Mouse (Mus musculus): ENCODE measurements at regions not wholly inside any gene's neighbourhood (a gene's known extent, or its start where the extent isn't known, plus 50 kb on each side); places are given as distances from the start of the nearest gene placed in this dataset.

GRCm38 (mm10) chr17:49149896-49150295, 217.7 kb downstream of the Lrfn2 start:
- no peak for DNase-seq (ENCODE audit: low spot score)

DNA sequence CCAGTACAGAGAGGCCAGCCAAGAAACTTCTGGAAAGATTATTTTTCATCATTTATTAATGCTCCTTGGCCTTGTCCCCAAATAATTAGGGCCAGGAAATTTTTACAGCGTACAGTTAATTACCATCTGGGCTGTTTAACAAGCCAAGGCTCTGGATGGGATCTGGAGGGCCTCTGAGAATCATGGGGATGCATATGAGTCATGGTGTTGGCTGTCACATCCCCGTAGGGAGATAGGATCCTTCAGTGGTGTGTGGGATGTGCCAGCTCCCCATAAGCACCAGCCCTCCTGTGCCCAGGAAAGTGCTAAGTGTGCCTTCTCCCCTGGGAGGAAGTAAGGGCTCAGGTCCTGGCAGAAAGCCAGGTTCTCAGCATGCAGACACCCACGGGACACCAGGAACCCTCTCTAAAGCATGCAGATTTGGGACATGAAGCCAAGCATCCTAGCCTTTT, 218.8 kb downstream of the Lrfn2 start:
- peak; percentile 41 for DNase-seq (ENCODE audit: low spot score)

DNA sequence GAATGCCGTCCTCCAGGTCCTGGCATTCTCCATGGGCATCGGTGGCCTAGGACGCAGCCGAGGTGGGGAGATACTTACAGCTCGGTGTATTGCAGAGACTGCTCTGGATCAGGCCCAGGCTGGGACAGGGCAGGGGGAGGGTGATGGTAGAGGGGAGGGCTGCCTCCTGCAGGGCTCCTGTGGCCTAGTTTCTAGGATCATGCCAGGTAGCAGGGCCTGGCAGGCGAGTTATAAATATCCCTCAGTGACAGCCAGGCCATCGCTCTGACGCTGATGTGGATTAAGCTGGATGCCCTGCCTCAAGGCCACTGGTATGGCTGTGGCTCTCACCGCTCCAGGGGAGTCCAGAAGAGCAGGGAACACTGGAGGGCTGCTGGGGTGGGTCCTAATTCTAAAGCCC, 221.8 kb downstream of the Lrfn2 start:
- peak; percentile 5 for DNase-seq (ENCODE audit: low spot score)

DNA sequence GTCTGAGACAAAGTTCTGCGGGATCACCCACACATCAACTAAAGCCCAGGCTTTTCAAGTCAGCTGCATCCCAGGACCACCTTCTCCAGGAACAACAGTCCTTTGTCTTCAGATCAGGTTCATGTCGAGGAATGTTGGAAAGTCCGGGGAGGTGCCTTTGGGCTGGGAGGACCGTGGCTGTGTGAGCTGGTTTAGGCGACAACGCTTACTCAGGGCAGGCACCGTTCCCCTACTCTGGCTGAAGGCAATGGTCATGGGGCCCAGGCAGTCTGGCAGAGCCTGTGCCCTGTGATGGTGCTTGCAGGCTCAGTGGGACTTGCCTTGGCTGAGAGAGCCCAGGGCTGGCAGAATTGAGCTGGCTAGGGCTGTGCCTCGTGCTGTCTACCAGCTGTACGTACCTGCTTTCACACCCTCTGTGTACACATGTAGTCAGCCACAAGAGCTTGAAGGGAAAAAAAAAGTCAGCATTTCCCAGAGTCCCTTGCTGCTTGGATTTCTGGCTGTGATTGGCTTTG, 222.9 kb downstream of the Lrfn2 start:
- DNase-seq (ENCODE audit: low spot score): no peak

GRCm38 (mm10) chr17:49157586-49157985, 225.4 kb downstream of the Lrfn2 start:
- no peak for DNase-seq (ENCODE audit: low spot score)

- DNase-seq (ENCODE audit: low spot score): peak; percentile 16
Measured at GRCm38 (mm10) chr17:49171252-49172047, 239.3 kb downstream of the Lrfn2 start.

DNA sequence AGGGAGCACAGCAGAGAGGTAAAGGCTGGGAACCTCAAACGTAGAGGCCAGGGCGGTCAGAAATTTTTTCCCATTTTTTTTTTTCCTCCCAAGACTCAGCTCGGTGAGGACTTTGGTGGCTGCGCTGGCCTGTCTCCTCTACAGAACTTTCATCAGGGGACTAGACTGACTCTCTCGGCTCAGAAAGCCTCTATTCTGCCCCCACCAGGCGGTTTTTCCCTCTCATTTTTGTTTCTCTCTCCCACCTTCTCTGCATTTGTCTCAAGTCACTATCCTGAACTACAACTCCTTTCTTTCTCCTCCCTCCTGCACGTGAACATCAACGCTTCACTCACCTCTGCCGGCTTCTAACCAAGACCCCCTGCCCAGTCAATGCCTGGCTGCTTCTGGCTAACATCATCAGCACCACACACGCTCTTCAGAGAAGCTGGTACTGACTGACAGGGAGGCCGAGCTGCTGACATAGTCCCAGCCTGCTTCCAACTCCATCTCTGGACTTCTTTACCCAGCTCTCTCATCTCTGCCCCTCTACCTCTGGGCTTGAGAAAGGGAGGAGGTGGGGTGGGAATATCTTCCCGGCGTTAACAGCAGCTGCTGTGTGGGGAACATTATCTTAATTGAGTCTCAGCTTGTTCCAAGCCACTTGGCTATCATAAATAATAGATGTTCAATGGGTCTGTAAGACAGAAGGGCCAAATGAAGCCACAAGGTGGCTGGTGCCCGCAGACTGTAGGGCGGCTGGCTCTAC, 240.0 kb downstream of the Lrfn2 start:
- DNase-seq (ENCODE audit: low spot score): no peak

DNA sequence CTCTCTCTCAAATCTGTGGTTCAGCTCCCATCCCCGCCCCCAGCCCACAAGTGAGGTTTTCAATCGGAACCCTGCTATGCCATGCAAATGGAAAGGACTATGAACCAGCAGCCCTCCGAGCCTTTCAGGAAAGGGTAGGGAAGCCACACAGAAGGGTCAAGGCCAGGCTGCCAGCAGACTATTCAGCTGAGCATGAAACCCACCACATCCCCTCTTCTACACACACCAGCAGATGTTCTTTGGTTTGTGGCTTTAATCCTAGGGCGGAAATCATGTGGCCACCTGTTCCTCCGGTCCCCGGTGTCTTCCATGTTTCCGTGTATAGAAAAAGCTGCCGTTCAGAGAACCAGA, 240.6 kb downstream of the Lrfn2 start:
- no peak for DNase-seq (ENCODE audit: low spot score)

- DNase-seq (ENCODE audit: low spot score): no peak
Measured at GRCm38 (mm10) chr17:49177966-49178731, 246.0 kb downstream of the Lrfn2 start.

DNA sequence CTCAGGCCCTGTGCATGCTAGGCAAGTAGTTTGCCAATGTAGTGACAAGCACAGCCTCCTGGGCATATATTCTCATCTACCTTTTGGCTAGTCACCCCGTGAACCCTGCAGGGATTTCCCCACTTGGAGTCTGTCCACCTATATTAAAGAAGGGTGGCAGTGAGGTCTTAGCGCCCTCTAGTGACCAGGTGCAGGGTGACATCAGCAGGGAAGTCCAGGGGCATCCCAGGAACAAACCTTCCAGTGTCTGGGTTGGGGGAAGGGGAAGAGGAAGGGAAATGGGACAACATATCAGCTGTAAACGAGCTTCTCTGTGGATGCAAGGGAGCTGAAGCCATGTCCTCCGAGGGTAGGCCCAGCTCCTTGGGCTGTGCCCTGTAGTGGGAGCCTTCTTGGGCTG, 245.7 kb upstream of the Mocs1 start:
- peak; percentile 23 for DNase-seq (ENCODE audit: low spot score)

DNA sequence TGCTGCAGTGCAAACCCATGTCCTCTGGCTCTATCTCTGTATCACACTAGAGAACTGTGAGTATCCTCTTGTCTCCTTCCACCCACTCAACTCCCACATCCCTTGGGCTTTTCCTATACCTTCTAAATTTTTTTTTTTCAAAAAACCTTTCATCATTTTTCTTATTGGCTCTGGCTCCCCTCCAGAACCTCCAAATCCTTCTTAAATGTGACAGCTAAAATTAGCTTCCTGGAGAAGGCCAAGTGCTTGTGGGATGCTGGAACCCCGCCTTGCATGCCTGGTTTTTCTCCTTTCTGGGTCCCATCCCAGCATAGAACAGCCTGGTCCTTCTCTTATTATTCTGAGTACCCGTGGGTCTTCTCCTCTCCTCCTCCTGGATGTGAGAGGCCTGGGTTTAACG, 244.2 kb upstream of the Mocs1 start:
- no peak for DNase-seq (ENCODE audit: low spot score)

DNA sequence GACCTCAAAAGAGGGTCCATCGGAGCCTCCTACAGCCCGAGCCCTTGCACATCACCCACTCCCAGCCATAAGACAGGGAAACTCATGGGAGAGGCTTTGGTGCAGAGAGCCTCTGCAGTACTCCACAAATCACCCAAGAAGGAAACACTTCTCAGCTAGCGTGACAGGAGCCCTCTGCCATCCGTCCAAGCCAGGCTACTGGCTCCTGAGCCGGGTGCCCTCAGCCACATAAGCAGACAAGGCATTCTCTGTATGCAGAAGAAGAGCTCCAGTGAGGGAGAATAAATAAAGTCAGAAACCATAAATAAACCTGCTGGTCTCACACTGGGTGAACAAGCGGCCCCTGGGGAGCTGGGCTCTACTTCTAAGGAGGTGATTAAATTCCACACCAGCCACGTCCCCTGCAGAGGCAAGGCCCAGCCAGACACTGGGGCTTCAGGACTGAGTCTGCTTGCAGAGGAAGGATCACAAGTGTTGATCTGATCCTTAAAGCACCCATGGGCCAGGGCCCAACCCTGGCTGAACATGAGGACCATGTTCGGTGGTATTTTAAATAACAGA, 243.0 kb upstream of the Mocs1 start:
- peak; percentile 9 for DNase-seq (ENCODE audit: low spot score)

DNA sequence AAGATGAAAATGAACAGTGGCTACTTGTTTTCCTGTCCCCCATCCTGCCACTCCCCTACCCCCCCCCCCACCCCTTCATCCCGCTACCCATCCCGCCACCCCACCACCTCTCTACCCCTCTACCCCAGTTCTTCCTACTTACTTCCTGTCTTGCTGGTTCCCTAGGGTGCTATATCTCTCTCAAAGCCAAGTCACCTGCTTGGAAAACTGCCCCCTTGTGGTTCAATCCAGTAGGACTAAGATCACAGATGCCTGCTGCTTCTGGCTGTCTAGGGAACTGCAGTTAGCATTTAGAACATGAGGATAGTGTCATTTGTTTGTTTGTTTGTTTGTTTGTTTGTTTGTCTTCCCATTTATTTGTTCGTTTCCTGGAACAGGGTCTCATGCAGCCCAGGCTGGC, 238.4 kb upstream of the Mocs1 start:
- DNase-seq (ENCODE audit: low spot score): peak; percentile 22

DNA sequence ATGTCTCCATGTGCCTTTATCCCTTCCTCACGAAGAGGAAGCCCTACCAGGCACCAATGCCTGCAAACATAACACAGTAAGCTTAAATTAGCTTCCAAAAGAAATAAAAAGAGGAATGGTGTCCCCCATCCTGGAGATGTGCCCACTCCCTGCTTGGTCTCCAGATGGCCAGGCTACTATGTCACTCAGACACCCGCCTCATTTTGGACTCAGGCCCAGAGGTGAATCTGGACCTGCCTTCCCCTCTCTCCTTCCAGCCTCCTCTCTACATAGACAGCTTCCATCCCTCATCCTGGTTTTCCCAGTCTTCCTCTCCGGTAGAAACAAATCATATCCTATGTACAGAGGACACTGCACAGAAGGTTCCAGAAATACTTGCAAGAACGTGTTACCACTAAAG, 237.8 kb upstream of the Mocs1 start:
- no peak for DNase-seq (ENCODE audit: low spot score)

DNA sequence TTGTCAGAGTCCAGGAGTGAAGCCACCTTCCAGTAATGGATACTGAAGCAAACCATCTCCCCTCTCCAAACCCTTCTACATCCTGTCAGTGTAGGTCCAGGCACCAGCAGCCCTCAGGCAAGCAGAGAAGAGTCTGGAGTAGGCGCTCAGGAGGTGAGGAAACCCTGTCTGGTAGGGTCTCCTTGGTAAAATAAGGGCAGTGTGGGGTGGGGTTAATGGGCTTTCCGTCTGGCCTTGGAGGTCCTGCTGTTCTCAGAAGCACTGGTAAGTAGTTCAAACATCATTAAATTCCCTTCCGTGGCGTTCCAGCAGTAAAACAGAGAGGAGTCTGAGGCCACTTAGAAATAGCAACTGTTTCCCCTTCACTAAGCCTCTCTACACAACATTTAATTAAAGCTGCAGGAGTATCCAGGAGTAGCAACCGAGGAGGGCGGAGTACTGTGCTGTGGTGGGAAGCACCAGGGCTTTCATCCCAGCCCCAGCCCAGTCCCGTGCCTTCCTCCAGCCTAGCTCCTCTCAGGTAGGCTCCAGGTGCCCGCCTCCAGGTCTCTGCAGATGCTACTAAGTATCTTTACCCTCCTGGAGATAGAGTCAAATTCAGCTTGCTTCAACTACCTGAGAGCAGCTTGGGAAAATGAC, 232.0 kb upstream of the Mocs1 start:
- DNase-seq (ENCODE audit: low spot score): no peak

DNA sequence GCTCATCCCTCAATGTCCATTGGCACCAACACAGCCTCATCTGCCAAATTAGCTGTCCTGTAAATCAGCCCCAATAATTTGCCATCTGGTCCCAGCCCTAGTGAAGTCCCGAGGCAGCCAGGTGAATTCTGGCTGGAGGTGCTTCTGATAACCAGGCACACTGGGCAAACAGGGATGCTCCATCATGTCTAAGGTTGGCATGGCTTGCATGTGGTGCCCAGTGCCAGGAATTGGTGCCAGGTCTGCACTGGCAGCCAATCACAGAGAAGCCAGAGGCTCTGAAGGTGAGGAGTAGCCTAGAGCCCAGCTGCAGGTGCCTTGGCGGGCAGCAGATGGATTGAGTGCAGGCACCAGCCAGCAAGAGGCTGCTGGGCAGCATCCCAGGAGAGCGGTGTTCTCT, 226.7 kb upstream of the Mocs1 start:
- no peak for DNase-seq (ENCODE audit: low spot score)

DNA sequence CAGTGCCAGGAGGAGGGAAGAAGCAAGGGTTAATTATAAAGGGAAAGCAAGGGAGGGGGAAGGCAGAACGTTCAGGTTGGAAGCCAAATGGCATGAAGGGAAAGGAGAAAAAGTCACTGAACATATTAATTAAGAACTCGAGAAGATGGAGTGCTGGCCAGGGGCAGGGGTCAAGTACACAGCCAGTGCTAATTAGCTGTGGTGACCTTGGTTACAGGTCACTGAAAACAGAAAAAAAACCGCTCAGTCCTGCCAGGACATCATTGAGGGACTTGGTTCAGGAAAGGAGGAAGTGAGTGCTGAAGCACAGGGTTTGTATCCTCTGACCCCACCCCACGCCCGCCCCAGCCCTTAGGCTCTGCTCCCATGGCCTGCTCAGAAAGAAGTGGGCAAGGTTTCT, 223.1 kb upstream of the Mocs1 start:
- DNase-seq (ENCODE audit: low spot score): no peak

- DNase-seq (ENCODE audit: low spot score): no peak
Measured at GRCm38 (mm10) chr17:49205564-49205963, 222.6 kb upstream of the Mocs1 start.

DNA sequence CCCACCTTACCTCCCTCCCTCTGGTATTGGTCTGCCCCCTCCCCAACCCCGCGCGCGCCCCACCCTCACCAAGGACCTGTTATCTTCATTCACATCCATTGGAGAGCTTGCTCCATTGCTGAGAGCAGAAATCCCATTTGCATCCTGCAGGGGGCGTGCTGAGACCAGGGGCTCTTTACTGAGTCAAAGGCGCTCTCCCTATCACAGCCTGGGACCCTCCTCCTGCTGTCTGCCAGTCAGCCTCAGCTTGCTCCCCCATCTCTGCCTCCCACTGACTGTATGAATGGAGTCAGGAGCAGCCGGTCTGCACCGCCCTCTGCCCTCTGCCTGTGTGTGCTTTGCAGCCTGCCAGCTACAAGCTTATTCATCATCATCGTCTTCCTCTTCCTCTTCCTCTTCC, 221.5 kb upstream of the Mocs1 start:
- no peak for DNase-seq (ENCODE audit: low spot score)

DNA sequence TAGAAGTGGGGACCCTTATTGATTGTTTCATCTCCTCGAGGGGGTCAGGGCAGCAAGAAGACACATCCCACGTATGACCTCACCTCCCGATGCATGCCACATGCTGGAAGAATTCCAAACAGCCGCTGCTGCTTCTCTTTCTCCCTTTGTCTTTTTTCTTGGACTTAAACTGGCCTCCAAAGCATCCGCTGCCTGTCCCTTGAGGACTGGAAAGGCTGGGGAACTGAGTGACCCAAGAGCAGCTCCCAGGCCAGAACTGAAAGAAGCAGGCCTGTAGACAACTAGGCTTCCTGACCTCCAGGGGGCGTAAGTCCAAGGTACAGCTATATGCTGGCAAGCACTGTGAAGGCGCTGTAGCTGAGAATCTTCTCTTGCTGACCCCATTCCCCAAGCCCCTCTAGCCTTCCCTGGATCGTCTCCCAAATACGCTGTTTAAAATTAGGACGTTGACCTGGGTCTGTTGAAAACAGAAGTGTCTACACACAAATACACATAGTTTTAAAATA, 219.8 kb upstream of the Mocs1 start:
- no peak for DNase-seq (ENCODE audit: low spot score)

- no peak for DNase-seq (ENCODE audit: low spot score)
Measured at GRCm38 (mm10) chr17:49212918-49213317, 215.2 kb upstream of the Mocs1 start.

Measured in gastrocnemius, adult 18-20 months (tissue).